Mouse (Mus musculus) liver (tissue): ENCODE measurements around the gene Lhb.
"Not testable (repeated sequence)": the region's sequence is repeated elsewhere in the genome, so short reads cannot be mapped to it uniquely, and the experiment has no call there.

Experiments used
- DNase-seq: peaks from one replicate; pipeline ENCODE4 v3.0.0-alpha.2; 2020; ENCODE audit warnings: mixed read lengths

Lhb gene

GRCm38 (mm10) chr7:45455932-45456696 lies 35.5 kb downstream of the Lhb start:
- DNase-seq, result peak; percentile 5

- DNase-seq, result no peak
Measured at GRCm38 (mm10) chr7:45456721-45457203, 36.1 kb downstream of the Lhb start.

- DNase-seq, result peak; percentile 65
Measured at GRCm38 (mm10) chr7:45457204-45458060, 36.8 kb downstream of the Lhb start.

GRCm38 (mm10) chr7:45458748-45459563 lies 38.3 kb downstream of the Lhb start:
- DNase-seq, result peak; percentile 86

- DNase-seq, result peak; percentile 98
Measured at GRCm38 (mm10) chr7:45459564-45460140, 39.0 kb downstream of the Lhb start, which contains the start of gene Ftl1. TSS of gene Ftl1 (minus strand) at chr7:45459884.

- DNase-seq, result no peak
Measured at GRCm38 (mm10) chr7:45460377-45460776, 39.8 kb downstream of the Lhb start.

GRCm38 (mm10) chr7:45460860-45461314 lies 40.3 kb downstream of the Lhb start:
- DNase-seq, result peak; percentile 95

- DNase-seq, result peak; percentile 57
Measured at GRCm38 (mm10) chr7:45461326-45461725, 40.7 kb downstream of the Lhb start.

- no peak for DNase-seq
Measured at GRCm38 (mm10) chr7:45461781-45462180, 41.2 kb downstream of the Lhb start.

- DNase-seq, result no peak
Measured at GRCm38 (mm10) chr7:45462325-45462724, 41.7 kb downstream of the Lhb start.

- DNase-seq, result not testable (repeated sequence)
Measured at GRCm38 (mm10) chr7:45462868-45463267, 42.2 kb downstream of the Lhb start.

- no peak for DNase-seq
Measured at GRCm38 (mm10) chr7:45463987-45464778, 43.6 kb downstream of the Lhb start.

- DNase-seq, result no peak
Measured at GRCm38 (mm10) chr7:45465112-45465511, 44.5 kb downstream of the Lhb start.

GRCm38 (mm10) chr7:45465549-45465948 lies 44.9 kb downstream of the Lhb start:
- no peak for DNase-seq

- peak; percentile 96 for DNase-seq
Measured at GRCm38 (mm10) chr7:45466283-45467089, 45.9 kb downstream of the Lhb start, which contains the start of gene Bax. TSS of gene Bax (minus strand) at chr7:45466898.

- no peak for DNase-seq
Measured at GRCm38 (mm10) chr7:45467090-45467670, 46.6 kb downstream of the Lhb start.

- peak; percentile 85 for DNase-seq
Measured at GRCm38 (mm10) chr7:45470869-45471268, 50.2 kb downstream of the Lhb start.
